Mouse (Mus musculus) embryonic facial prominence, embryonic 11.5 days (tissue): ENCODE results near the gene Lrch4. TPM values are rescaled to one million over a fixed set of nuclear protein-coding genes. Genes with fewer than 3 reads are reported as not detected.
A peak's percentile ranks its signal among the peaks of the same experiment; 100 is the strongest.

Source experiments
- ATAC-seq: fragments of 200-750 bp; cut with Nextera tagmentation; replicated peaks from 2 replicates; pipeline ENCODE4 v1.8.0; 2017; ENCODE audit warnings: low read depth; ENCODE audit not compliant: insufficient number of reproducible peaks, low FRiP score, low TSS enrichment
- DNase-seq: peaks from one replicate; pipeline ENCODE4 v3.0.0-alpha.2; 2015; ENCODE audit warnings: low spot score
- H3K27ac ChIP-seq: fragments of 300-500 bp; sonication (generic); replicated peaks from 2 replicates; pipeline ENCODE4 v1.5.1; 2014; ENCODE audit warnings: mild to moderate bottlenecking, low read depth, low read length, control low read depth
- H3K27me3 ChIP-seq: fragments of 300-500 bp; sonication (generic); 2 replicates; pipeline ENCODE4 v1.6.1; 2014; ENCODE audit warnings: mild to moderate bottlenecking, low read length, moderate library complexity, mixed read lengths; ENCODE audit not compliant: control insufficient read depth, insufficient read depth
- H3K36me3 ChIP-seq: fragments of 300-500 bp; sonication (generic); replicated peaks from 2 replicates; pipeline ENCODE4 v1.6.1; 2014; ENCODE audit warnings: low read depth, mild to moderate bottlenecking, low read length, moderate library complexity, mixed read lengths; ENCODE audit not compliant: control insufficient read depth, insufficient read depth
- H3K4me1 ChIP-seq: fragments of 300-500 bp; sonication (generic); 2 replicates; pipeline ENCODE4 v1.6.1; 2014; ENCODE audit warnings: low read length, mixed read lengths; ENCODE audit not compliant: control insufficient read depth, insufficient read depth
- H3K4me2 ChIP-seq: fragments of 300-500 bp; sonication (generic); 2 replicates; pipeline ENCODE4 v1.6.1; 2014; ENCODE audit warnings: low read depth, mild to moderate bottlenecking, control low read depth, low read length, moderate library complexity
- H3K4me3 ChIP-seq: fragments of 300-500 bp; sonication (generic); 2 replicates; pipeline ENCODE4 v1.5.1; 2014; ENCODE audit warnings: low read depth, low read length, control low read depth
- H3K9ac ChIP-seq: fragments of 300-500 bp; sonication (generic); replicated peaks from 2 replicates; pipeline ENCODE4 v1.6.1; 2014; ENCODE audit warnings: mild to moderate bottlenecking, control low read depth, low read length
- H3K9me3 ChIP-seq: fragments of 300-500 bp; sonication (generic); replicated peaks from 2 replicates; pipeline ENCODE4 v1.6.1; 2016; ENCODE audit warnings: mild to moderate bottlenecking, low read length, inconsistent platforms, mixed read lengths; ENCODE audit not compliant: control insufficient read depth
- WGBS: fragments of 180-500 bp; shearing (Covaris S2); extraction: QIAGEN DNeasy Blood & Tissue Kit; methylation state at CpG from one replicate; pipeline ENCODE4 v1.1.7; 2014; 5-methylcytosine and 5-hydroxymethylcytosine counted together
- polyA plus RNA-seq: library from polyadenylated mRNA; unstranded; fragments of >200 nt; fragmentation: Nextera tagmentation; extraction: Ambion mirVana; gene quantifications from 2 replicates; pipeline ENCODE4 v1.2.1, GENCODE M21; 2014

Gene Lrch4
- polyA plus RNA-seq, 1 experiment from 2014 or later, result 28.4 TPM

DNA sequence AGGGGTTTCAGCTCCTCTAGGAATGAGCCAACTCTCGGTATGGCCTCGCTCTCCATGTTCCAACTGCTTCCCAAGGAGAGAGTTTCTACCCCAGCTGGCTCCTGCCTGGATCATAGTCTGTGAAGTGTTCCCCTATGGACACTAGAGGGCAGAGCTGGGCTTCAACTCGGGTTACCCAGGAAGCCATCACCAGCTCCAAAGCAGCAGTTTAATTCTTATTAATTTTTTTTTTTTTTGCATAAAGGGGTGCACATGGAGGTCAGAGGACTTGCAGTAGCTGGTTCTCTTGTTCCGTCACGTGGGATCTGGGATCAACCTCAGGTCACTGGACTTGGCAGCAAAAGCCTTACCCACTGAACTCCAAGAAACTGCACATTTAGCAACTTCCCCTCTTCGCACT is 28.1 kb downstream of the Lrch4 start:
- no peak overlapping the region for H3K9ac ChIP-seq
- H3K4me1 ChIP-seq, result no peaks in the 10 kb centered on the region
- peak; percentile 84 for DNase-seq
- no peak overlapping the region for H3K4me3 ChIP-seq
- H3K4me2 ChIP-seq, result no peak overlapping the region
- no peaks in the 10 kb centered on the region for H3K9me3 ChIP-seq
- H3K36me3 ChIP-seq, result no peaks in the 10 kb centered on the region; the same call in none of the 2 replicates
- no peak for ATAC-seq
- no peaks in the 10 kb centered on the region for H3K27me3 ChIP-seq
- H3K27ac ChIP-seq, result no peak overlapping the region
- WGBS, result 37% methylated on average over 6 of the region's 6 CpGs

DNA sequence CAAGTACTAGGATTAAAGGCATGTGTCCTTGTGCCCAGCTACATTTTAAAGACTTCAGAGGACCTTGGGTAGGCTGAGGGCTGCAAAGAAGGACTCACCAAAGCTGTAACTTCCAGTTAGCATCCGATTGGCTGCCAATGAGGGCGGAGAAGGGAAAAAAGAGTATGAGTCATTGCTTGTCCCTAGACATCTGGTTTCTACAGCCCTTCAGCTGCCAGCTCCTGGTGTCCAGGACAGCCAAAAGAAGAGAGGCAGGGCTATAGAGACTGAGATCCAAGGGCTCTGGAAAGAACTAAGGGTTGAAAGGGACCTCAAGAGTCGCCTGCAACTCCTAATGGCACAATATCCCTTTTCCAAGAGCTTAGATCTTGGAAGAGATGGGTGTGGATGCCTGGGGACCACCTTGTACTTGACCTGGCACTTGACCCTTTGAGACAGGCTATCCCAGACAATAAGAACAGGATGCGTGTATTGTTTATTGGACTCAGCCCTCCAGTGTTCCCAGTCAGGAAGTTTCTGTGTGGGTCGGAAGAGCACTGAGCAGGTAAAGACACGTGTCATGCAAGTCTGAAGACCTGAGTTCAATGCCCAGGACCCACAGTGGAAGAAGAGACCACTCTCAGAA is 31.3 kb downstream of the Lrch4 start:
- Histone ChIP-seq H3K27me3 (no peaks in the 10 kb centered on the region), H3K4me3 (no peak overlapping the region), H3K9me3 (no peaks in the 10 kb centered on the region), H3K9ac (no peak overlapping the region), H3K4me1 (no peaks in the 10 kb centered on the region), H3K4me2 (no peak overlapping the region), H3K27ac (no peak overlapping the region), H3K36me3 (no peaks in the 10 kb centered on the region; the same call in none of the 2 replicates)
- ATAC-seq, result no peak
- DNase-seq, result no peak
- WGBS, result 89% methylated on average over 6 of the region's 6 CpGs

DNA sequence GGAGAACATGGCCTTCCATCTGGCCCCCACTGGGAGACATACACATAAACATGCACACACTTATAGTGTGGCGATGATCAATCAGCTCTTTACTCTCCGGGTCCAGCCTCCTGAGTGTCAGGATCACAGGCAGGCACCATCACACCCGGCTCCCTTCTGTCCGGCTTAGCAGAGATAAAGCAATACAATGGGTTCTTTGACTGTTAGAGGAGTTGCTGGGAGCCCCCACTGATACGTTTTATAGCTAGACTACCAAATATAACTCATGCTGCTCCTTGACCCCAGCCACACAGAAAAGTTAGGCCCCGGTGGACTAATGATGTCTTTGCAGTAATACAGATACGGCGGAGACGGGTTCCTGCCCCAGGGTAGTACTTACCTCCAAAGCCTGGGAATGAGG is 34.1 kb downstream of the Lrch4 start:
- Histone ChIP-seq H3K27ac (no peak overlapping the region), H3K4me2 (no peak overlapping the region), H3K36me3 (no peaks in the 10 kb centered on the region; the same call in none of the 2 replicates), H3K4me1 (no peaks in the 10 kb centered on the region), H3K9ac (no peak overlapping the region), H3K27me3 (no peaks in the 10 kb centered on the region), H3K9me3 (no peaks in the 10 kb centered on the region), H3K4me3 (no peak overlapping the region)
- WGBS, result 65% methylated on average over 9 of the region's 9 CpGs
- ATAC-seq (no peak), DNase-seq (no peak)

DNA sequence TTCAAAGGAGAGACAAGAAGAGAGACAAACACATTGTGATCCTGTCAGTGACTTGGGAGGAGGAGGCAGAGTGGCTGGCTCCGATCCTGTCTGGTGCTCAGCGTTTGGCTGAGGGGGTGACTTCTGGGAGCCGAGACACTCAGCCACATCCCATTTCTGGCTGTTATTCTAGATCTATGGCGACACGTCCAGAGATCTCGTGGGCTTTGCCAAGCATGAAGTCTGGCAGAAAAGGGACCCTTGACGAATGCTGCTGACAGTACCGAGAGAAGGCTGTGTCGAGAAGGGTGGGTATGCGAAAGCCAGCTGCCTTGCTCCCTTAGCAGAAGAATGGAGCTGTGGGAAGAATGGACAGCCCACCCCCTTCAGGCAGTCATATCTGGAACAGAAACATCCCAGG is 40.0 kb downstream of the Lrch4 start:
- 83% methylated on average over 10 of the region's 10 CpGs for WGBS
- ATAC-seq, result no peak
- no peak overlapping the region for H3K4me2 ChIP-seq
- H3K36me3 ChIP-seq, result no peaks in the 10 kb centered on the region
- DNase-seq, result no peak
- no peak overlapping the region for H3K9ac ChIP-seq
- H3K4me3 ChIP-seq, result no peak overlapping the region
- H3K9me3 ChIP-seq, result no peaks in the 10 kb centered on the region
- peaks cover 4% of the 10 kb centered on the region; the same call in 1 of the 2 replicates for H3K4me1 ChIP-seq
- no peaks in the 10 kb centered on the region for H3K27me3 ChIP-seq
- H3K27ac ChIP-seq, result no peak overlapping the region

DNA sequence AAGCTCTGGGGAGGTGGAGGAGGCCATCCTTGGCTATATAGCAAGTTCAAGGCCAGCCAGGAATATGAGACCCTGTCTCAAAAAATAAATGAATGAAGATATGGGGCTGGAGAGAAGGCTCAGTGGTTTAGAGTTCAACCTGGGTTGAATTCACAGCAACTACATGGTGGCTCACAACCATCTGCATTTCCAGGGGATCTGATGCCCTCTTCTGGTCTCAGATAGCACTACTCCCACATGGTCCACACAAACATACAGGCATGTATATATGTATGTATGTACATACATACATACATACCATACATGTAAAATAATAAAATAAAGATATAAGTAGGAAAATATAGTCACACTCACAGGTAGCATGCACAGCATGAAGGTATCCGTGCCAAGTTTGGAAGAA is 41.3 kb downstream of the Lrch4 start:
- H3K27ac ChIP-seq, result no peak overlapping the region
- no peak overlapping the region for H3K4me3 ChIP-seq
- WGBS, result 95% methylated on average over 1 of the region's 1 CpGs
- no peak for ATAC-seq
- H3K9me3 ChIP-seq, result no peaks in the 10 kb centered on the region
- H3K4me1 ChIP-seq, result peaks cover 4% of the 10 kb centered on the region; the same call in 1 of the 2 replicates
- no peak for DNase-seq
- no peaks in the 10 kb centered on the region for H3K36me3 ChIP-seq
- no peak overlapping the region for H3K4me2 ChIP-seq
- no peaks in the 10 kb centered on the region for H3K27me3 ChIP-seq
- no peak overlapping the region for H3K9ac ChIP-seq

DNA sequence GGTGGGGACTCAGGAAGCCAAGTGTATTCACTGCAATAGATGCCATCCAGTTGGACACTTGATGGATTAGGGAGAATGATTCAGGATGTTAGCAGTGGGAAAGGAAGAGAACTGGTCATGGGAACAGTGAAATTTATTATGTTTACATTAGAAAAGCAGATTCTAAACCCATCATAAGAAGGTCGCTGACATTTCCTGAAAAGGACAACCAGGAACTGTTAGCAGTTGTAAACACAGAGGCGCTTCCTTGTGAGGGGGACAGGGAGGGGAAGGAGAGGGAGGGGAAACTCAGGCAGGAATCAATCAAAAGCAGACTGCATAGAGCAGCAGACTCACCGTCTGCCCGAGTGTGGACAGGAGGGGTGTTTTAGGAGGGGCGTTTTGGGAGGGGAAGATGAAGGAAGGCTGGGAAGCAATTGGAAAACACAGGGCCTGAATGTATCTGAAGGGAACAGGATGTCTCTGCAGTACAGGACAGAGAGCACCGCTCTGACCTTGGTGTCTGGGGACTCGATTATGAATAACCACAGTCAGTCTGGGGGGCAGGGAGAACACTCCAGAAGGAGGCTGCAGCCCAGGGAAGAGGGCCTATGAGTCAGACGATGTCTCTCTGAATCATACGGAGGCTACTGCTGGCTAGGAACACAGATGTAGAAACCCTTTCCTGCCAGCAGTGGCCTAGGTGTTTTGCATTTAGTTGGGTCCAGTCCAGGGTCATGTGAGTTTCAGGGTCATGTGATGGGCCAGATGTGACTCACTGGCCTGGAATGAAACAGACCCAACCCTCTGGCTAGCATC is 42.7 kb downstream of the Lrch4 start:
- DNase-seq (peak; percentile 23), ATAC-seq (no peak; the same call in 1 of the 2 replicates)
- Histone ChIP-seq H3K9me3 (no peaks in the 10 kb centered on the region), H3K27me3 (no peaks in the 10 kb centered on the region), H3K4me2 (no peak overlapping the region), H3K4me1 (peaks cover 4% of the 10 kb centered on the region; the same call in 1 of the 2 replicates), H3K36me3 (no peaks in the 10 kb centered on the region), H3K9ac (peak overlapping the region; percentile 23; the same call in 1 of the 2 replicates), H3K4me3 (no peak overlapping the region), H3K27ac (peak overlapping the region; percentile 59; the same call in 1 of the 2 replicates)
- 30% methylated on average over 9 of the region's 9 CpGs for WGBS

DNA sequence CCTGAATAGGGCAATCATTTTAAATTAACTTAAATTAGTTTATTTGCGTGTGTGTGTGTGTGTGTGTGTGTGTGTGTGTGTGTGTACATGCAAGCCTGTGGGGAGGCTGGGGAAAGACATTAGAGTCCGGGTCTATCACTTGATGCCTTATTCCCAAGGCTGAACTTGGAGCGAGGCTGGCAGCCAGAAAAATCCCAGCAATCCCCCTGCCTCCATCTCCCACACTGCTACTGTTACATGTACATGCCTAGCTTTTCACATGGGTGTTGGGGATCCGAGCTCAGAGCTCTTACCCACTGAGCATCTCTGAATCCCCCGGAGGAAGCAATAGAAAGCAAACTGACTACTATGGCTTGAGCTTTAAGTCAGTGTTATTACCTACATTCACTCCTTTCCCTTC is 43.4 kb downstream of the Lrch4 start:
- Histone ChIP-seq H3K4me1 (peaks cover 4% of the 10 kb centered on the region; the same call in 1 of the 2 replicates), H3K36me3 (no peaks in the 10 kb centered on the region), H3K27me3 (no peaks in the 10 kb centered on the region), H3K9me3 (no peaks in the 10 kb centered on the region), H3K4me2 (no peak overlapping the region), H3K4me3 (no peak overlapping the region), H3K9ac (no peak overlapping the region), H3K27ac (no peak overlapping the region)
- no peak for DNase-seq
- 81% methylated on average over 5 of the region's 5 CpGs for WGBS
- ATAC-seq, result no peak

DNA sequence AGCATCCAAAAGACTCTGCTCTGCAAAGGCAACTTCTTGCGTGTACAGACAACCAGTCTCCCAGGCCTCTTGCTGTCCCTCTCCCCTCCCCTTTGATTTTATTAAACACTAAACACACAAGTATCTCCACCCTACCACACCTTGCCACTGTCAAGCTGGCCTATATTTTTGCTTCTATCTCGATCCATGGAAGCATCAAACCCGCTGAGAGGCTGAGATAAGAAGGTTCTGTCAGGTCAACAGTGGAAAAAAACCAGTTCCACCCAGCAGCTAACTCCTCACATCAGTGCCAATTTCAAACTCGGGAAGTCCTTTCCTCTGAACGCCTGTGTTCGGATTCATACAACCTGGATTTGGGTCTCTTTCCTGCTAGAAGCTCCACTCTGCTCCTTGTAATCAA is 44.1 kb downstream of the Lrch4 start:
- no peak overlapping the region for H3K27ac ChIP-seq
- WGBS, result 88% methylated on average over 6 of the region's 6 CpGs
- no peaks in the 10 kb centered on the region for H3K9me3 ChIP-seq
- H3K4me2 ChIP-seq, result no peak overlapping the region
- H3K4me1 ChIP-seq, result peaks cover 4% of the 10 kb centered on the region; the same call in 1 of the 2 replicates
- no peak for ATAC-seq
- DNase-seq, result no peak
- H3K36me3 ChIP-seq, result no peaks in the 10 kb centered on the region
- no peak overlapping the region for H3K4me3 ChIP-seq
- no peaks in the 10 kb centered on the region for H3K27me3 ChIP-seq
- H3K9ac ChIP-seq, result no peak overlapping the region
